Mouse (Mus musculus) thymus, postnatal 14 days (tissue): ENCODE data around the gene Sept3.
A peak's percentile ranks its signal among the peaks of the same experiment; 100 is the strongest.

Source experiments
- DNase-seq: peaks from one replicate; pipeline ENCODE4 v3.0.0; 2021

The Sept3 gene

GRCm38 (mm10) chr15:82341036-82341501, 66.4 kb downstream of the Sept3 start:
- peak; percentile 41 for DNase-seq

GRCm38 (mm10) chr15:82341675-82342542, 67.2 kb downstream of the Sept3 start:
- peak; percentile 31 for DNase-seq

- DNase-seq, result no peak
These were observed 67.8 kb downstream of the Sept3 start for GRCm38 (mm10) chr15:82342543-82342935.

GRCm38 (mm10) chr15:82343368-82344287, 68.9 kb downstream of the Sept3 start:
- no peak for DNase-seq
